Mouse (Mus musculus) forebrain, embryonic 14.5 days (tissue): ENCODE results near the gene Aif1. TPM values are rescaled to one million over a fixed set of nuclear protein-coding genes. Genes with fewer than 3 reads are reported as not detected.

ENCODE experiments used
- ATAC-seq: fragments of 200-750 bp; cut with Nextera tagmentation; 2 replicates; pipeline ENCODE4 v1.8.0; 2017; ENCODE audit warnings: mild to moderate bottlenecking, moderate library complexity
- DNase-seq: peaks from one replicate; pipeline ENCODE4 v3.0.0-alpha.2; 2015; ENCODE audit warnings: low spot score
- H3K27ac ChIP-seq: fragments of 300-500 bp; sonication (generic); 2 replicates; pipeline ENCODE4 v1.5.1; 2014; ENCODE audit warnings: low read depth, mild to moderate bottlenecking, control low read depth, low read length, moderate library complexity
- H3K27me3 ChIP-seq: fragments of 300-500 bp; sonication (generic); replicated peaks from 2 replicates; pipeline ENCODE4 v1.6.1; 2014; ENCODE audit warnings: low read length, control low read depth, mixed read lengths; ENCODE audit not compliant: control insufficient read depth, insufficient read depth
- H3K36me3 ChIP-seq: fragments of 300-500 bp; sonication (generic); 2 replicates; pipeline ENCODE4 v1.6.1; 2014; ENCODE audit warnings: low read length, control low read depth; ENCODE audit not compliant: control insufficient read depth, insufficient read depth
- H3K4me1 ChIP-seq: fragments of 300-500 bp; sonication (generic); 2 replicates; pipeline ENCODE4 v1.6.1; 2014; ENCODE audit warnings: antibody characterized with exemption, low read length, control low read depth; ENCODE audit not compliant: control insufficient read depth, insufficient read depth
- H3K4me2 ChIP-seq: fragments of 300-500 bp; sonication (generic); 2 replicates; pipeline ENCODE4 v1.6.1; 2014; ENCODE audit warnings: mild to moderate bottlenecking, control low read depth, low read length
- H3K4me3 ChIP-seq: fragments of 300-500 bp; sonication (generic); 2 replicates; pipeline ENCODE4 v1.5.1; 2014; ENCODE audit warnings: low read depth, low read length, control low read depth
- H3K9ac ChIP-seq: fragments of 300-500 bp; sonication (generic); 2 replicates; pipeline ENCODE4 v1.6.1; 2014; ENCODE audit warnings: mild to moderate bottlenecking, low read length, control low read depth, moderate library complexity
- H3K9me3 ChIP-seq: fragments of 300-500 bp; sonication (generic); replicated peaks from 2 replicates; pipeline ENCODE4 v1.6.1; 2016; ENCODE audit warnings: low read length, control low read depth, mixed read lengths; ENCODE audit not compliant: control insufficient read depth
- WGBS: fragments of 180-500 bp; shearing (Covaris S2); extraction: QIAGEN DNeasy Blood & Tissue Kit; methylation state at CpG from one replicate; pipeline ENCODE4 v1.1.7; 2014; 5-methylcytosine and 5-hydroxymethylcytosine counted together
- polyA plus RNA-seq: library from polyadenylated mRNA; unstranded; fragments of >200 nt; fragmentation: Nextera tagmentation; extraction: Ambion mirVana; gene quantifications from 2 replicates; pipeline ENCODE4 v1.2.1, GENCODE M21; 2014

Aif1 gene
- polyA plus RNA-seq, 1 experiment from 2014 or later: 7.3 TPM

- Histone ChIP-seq H3K9me3 (no peaks in the 10 kb centered on the region), H3K9ac (no peak overlapping the region), H3K4me3 (no peak overlapping the region), H3K4me1 (peaks cover 3% of the 10 kb centered on the region; the same call in 1 of the 2 replicates), H3K4me2 (no peak overlapping the region), H3K36me3 (no peaks in the 10 kb centered on the region), H3K27me3 (no peaks in the 10 kb centered on the region), H3K27ac (no peak overlapping the region)
- ATAC-seq: no peak
- no peak for DNase-seq
- WGBS: 67% methylated on average over 1 of the region's 1 CpGs
Measured at GRCm38 (mm10) chr17:35189186-35189585, 13.3 kb upstream of the Aif1 start.

- no peaks in the 10 kb centered on the region for H3K36me3 ChIP-seq
- H3K4me1 ChIP-seq: peaks cover 3% of the 10 kb centered on the region; the same call in 1 of the 2 replicates
- H3K4me3 ChIP-seq: no peak within 1 kb of the TSS
- no peaks in the 10 kb centered on the region for H3K27me3 ChIP-seq
- no peak within 1 kb of the TSS for H3K9ac ChIP-seq
- WGBS: 73% methylated on average over 7 of the region's 7 CpGs
- DNase-seq (no peak), ATAC-seq (no peak)
- no peak within 1 kb of the TSS for H3K27ac ChIP-seq
- H3K9me3 ChIP-seq: no peaks in the 10 kb centered on the region
- H3K4me2 ChIP-seq: no peak within 1 kb of the TSS
Measured at GRCm38 (mm10) chr17:35187959-35188610, 12.2 kb upstream of the Aif1 start, which contains the start of gene Lst1. Gene Lst1 (minus strand): TSS chr17:35188439.

- H3K9ac ChIP-seq: no peak overlapping the region
- no peak for ATAC-seq
- no peaks in the 10 kb centered on the region for H3K9me3 ChIP-seq
- H3K4me1 ChIP-seq: peaks cover 3% of the 10 kb centered on the region; the same call in 1 of the 2 replicates
- H3K4me3 ChIP-seq: no peak overlapping the region
- H3K4me2 ChIP-seq: no peak overlapping the region
- H3K27ac ChIP-seq: no peak overlapping the region
- no peak for DNase-seq
- H3K27me3 ChIP-seq: no peaks in the 10 kb centered on the region
- WGBS: 79% methylated on average over 4 of the region's 4 CpGs
- H3K36me3 ChIP-seq: no peaks in the 10 kb centered on the region
Measured at GRCm38 (mm10) chr17:35187345-35187744, 11.5 kb upstream of the Aif1 start.

GRCm38 (mm10) chr17:35186681-35187080 is 10.8 kb upstream of the Aif1 start:
- no peaks in the 10 kb centered on the region for H3K27me3 ChIP-seq
- peak overlapping the region; percentile 47 for H3K4me2 ChIP-seq
- H3K27ac ChIP-seq: peak overlapping the region; percentile 17; the same call in 1 of the 2 replicates
- H3K36me3 ChIP-seq: no peaks in the 10 kb centered on the region
- DNase-seq (peak; percentile 20), ATAC-seq (peak; percentile 32; the same call in 1 of the 2 replicates)
- H3K4me3 ChIP-seq: peak overlapping the region; percentile 31; the same call in 1 of the 2 replicates
- no peak overlapping the region for H3K9ac ChIP-seq
- H3K4me1 ChIP-seq: peaks cover 3% of the 10 kb centered on the region; the same call in 1 of the 2 replicates
- H3K9me3 ChIP-seq: no peaks in the 10 kb centered on the region
- WGBS: 1% methylated on average over 4 of the region's 4 CpGs

GRCm38 (mm10) chr17:35185639-35186611 is 10.1 kb upstream of the Aif1 start:
- H3K9me3 ChIP-seq: no peaks in the 10 kb centered on the region
- DNase-seq: peak; percentile 71
- peak overlapping the region; percentile 31 for H3K4me3 ChIP-seq
- peak; percentile 61 for ATAC-seq
- peaks cover 3% of the 10 kb centered on the region; the same call in 1 of the 2 replicates for H3K4me1 ChIP-seq
- peak overlapping the region; percentile 17; the same call in 1 of the 2 replicates for H3K27ac ChIP-seq
- H3K36me3 ChIP-seq: no peaks in the 10 kb centered on the region
- peak overlapping the region; percentile 47 for H3K4me2 ChIP-seq
- H3K9ac ChIP-seq: peak overlapping the region; percentile 51
- WGBS: 2% methylated on average over 18 of the region's 18 CpGs
- H3K27me3 ChIP-seq: no peaks in the 10 kb centered on the region

GRCm38 (mm10) chr17:35180093-35180492 is 4.2 kb upstream of the Aif1 start:
- Histone ChIP-seq H3K9me3 (no peaks in the 10 kb centered on the region), H3K4me2 (no peak overlapping the region), H3K27me3 (no peaks in the 10 kb centered on the region), H3K36me3 (no peaks in the 10 kb centered on the region), H3K4me1 (no peaks in the 10 kb centered on the region), H3K4me3 (no peak overlapping the region), H3K9ac (no peak overlapping the region), H3K27ac (no peak overlapping the region)
- 86% methylated on average over 5 of the region's 5 CpGs for WGBS
- ATAC-seq (no peak), DNase-seq (no peak)

GRCm38 (mm10) chr17:35178528-35178927 is 2.7 kb upstream of the Aif1 start:
- ATAC-seq: 0 out of 2 replicates have a peak, but pooled peaks have one; percentile 32
- DNase-seq: peak; percentile 59
- Histone ChIP-seq H3K27me3 (no peaks in the 10 kb centered on the region), H3K4me1 (no peaks in the 10 kb centered on the region), H3K4me2 (no peak overlapping the region), H3K4me3 (no peak overlapping the region), H3K27ac (no peak overlapping the region), H3K36me3 (no peaks in the 10 kb centered on the region), H3K9ac (no peak overlapping the region), H3K9me3 (no peaks in the 10 kb centered on the region)
- 9% methylated on average over 5 of the region's 5 CpGs for WGBS

- Histone ChIP-seq H3K36me3 (no peaks in the 10 kb centered on the region), H3K9ac (no peak overlapping the region), H3K27me3 (no peaks in the 10 kb centered on the region), H3K9me3 (no peaks in the 10 kb centered on the region), H3K27ac (no peak overlapping the region), H3K4me2 (no peak overlapping the region), H3K4me3 (no peak overlapping the region), H3K4me1 (no peaks in the 10 kb centered on the region)
- DNase-seq (no peak), ATAC-seq (no peak)
- WGBS: 71% methylated on average over 6 of the region's 6 CpGs
Measured at GRCm38 (mm10) chr17:35175382-35175781, 486 bp downstream of the Aif1 start.
